ENCODE assay signal across 20 mouse cellular contexts in genomic region chr11:44763992-44764835, GRCm38 (mm10).
DNase-seq lines count a peak whose midpoint lies in the region; ATAC-seq and TF ChIP-seq lines count a peak whose summit lies in the region.
"Had no signal": no experiment of that assay in that cellular context is flagged by ENCODE, and none has a peak within 500 bp of the region (broad histone marks: within the 10 kb centered on the region; RNA-seq: fewer than 3 reads in every experiment).

No protein-coding gene starts in this region.

- H3K4me2 ChIP-seq in hindbrain, embryonic 13.5 days, result no peak overlapping the region
- no peak overlapping the region for H3K4me2 ChIP-seq in hindbrain, embryonic 12.5 days (replicated peaks)
- H3K4me2 ChIP-seq in limb, embryonic 12.5 days, result no peak overlapping the region
- no peak overlapping the region for H3K4me2 ChIP-seq in hindbrain, embryonic 14.5 days (replicated peaks)
- H3K4me2 ChIP-seq: forebrain, embryonic 15.5 days; intestine, embryonic 15.5 days; liver, embryonic 11.5 days had no signal

- TF ChIP-seq CTCF in spleen, adult 2 months (IDR thresholded peaks at IDR 0.05; ENCODE audit: extremely low read depth, insufficient read depth, insufficient read length, insufficient replicate concordance), result no peak

- H3K9me3 ChIP-seq in hindbrain, embryonic 13.5 days, result no peaks in the 10 kb centered on the region
- H3K9me3 ChIP-seq in hindbrain, embryonic 12.5 days (replicated peaks), result no peaks in the 10 kb centered on the region
- no peaks in the 10 kb centered on the region for H3K9me3 ChIP-seq in limb, embryonic 12.5 days
- no peaks in the 10 kb centered on the region for H3K9me3 ChIP-seq in hindbrain, embryonic 14.5 days (ENCODE audit: control insufficient read depth, low read length)
- H3K9me3 ChIP-seq: forebrain, embryonic 15.5 days; intestine, embryonic 15.5 days had no signal

- H3K9ac ChIP-seq in hindbrain, embryonic 13.5 days, result no peak overlapping the region
- H3K9ac ChIP-seq in hindbrain, embryonic 12.5 days, result no peak overlapping the region
- no peak overlapping the region for H3K9ac ChIP-seq in limb, embryonic 12.5 days (replicated peaks)
- H3K9ac ChIP-seq in hindbrain, embryonic 14.5 days, result no peak overlapping the region
- H3K9ac ChIP-seq: forebrain, embryonic 15.5 days; intestine, embryonic 15.5 days had no signal

- no peaks in the 10 kb centered on the region for H3K27me3 ChIP-seq in hindbrain, embryonic 13.5 days
- no peaks in the 10 kb centered on the region for H3K27me3 ChIP-seq in hindbrain, embryonic 12.5 days
- no peaks in the 10 kb centered on the region for H3K27me3 ChIP-seq in spleen, adult 2 months (ENCODE audit: control insufficient read depth, insufficient read depth, low read length)
- H3K27me3 ChIP-seq in limb, embryonic 12.5 days, result no peaks in the 10 kb centered on the region; the same call in 1 of the 2 replicates
- no peaks in the 10 kb centered on the region for H3K27me3 ChIP-seq in hindbrain, embryonic 14.5 days (ENCODE audit: control insufficient read depth, insufficient read depth, low read length)
- H3K27me3 ChIP-seq: intestine, embryonic 15.5 days; Patski had no signal

- DNase-seq in spleen, adult 2 months (ENCODE audit: low read depth in 1 of 2, low spot score in 2 of 2), result peak; percentile 36 to 56
- no peak for DNase-seq in spleen, adult 12 weeks (ENCODE audit: low spot score)
- no peak for DNase-seq in gastrocnemius, postnatal 4 days (ENCODE audit: low spot score in 2 of 2)
- no peak for DNase-seq in hindbrain, embryonic 14.5 days (ENCODE audit: low spot score)
- DNase-seq: adrenal gland, postnatal 10 days; cerebellum, adult 11-12 months; cerebellum, postnatal 14 days; kidney, adult 9 months; kidney, postnatal 36 days; lung, adult 2 months; right cerebral cortex, postnatal 25 days; thymus, postnatal 4 days had no signal

- peak; percentile 40; the same call in 1 of the 2 replicates for TF ChIP-seq POLR2A in spleen, adult 2 months (IDR thresholded peaks at IDR 0.05; ENCODE audit: low read depth, low read length)

- H3K27ac ChIP-seq in hindbrain, embryonic 13.5 days, result 0 out of 2 replicates have a peak overlapping the region, but pooled peaks have one; percentile 2
- H3K27ac ChIP-seq in hindbrain, embryonic 12.5 days, result no peak overlapping the region
- peak overlapping the region; percentile 97 for H3K27ac ChIP-seq in spleen, adult 2 months (ENCODE audit: insufficient read depth, low read length)
- H3K27ac ChIP-seq in limb, embryonic 12.5 days, result 0 out of 2 replicates have a peak overlapping the region, but pooled peaks have one; percentile 12
- H3K27ac ChIP-seq in hindbrain, embryonic 14.5 days, result no peak overlapping the region
- H3K27ac ChIP-seq: forebrain, embryonic 15.5 days; intestine, embryonic 15.5 days had no signal

- peaks cover 44% of the 10 kb centered on the region for H3K4me1 ChIP-seq in hindbrain, embryonic 13.5 days (replicated peaks)
- peaks cover 33% of the 10 kb centered on the region for H3K4me1 ChIP-seq in hindbrain, embryonic 12.5 days
- peaks cover 34% of the 10 kb centered on the region for H3K4me1 ChIP-seq in spleen, adult 2 months (ENCODE audit: control insufficient read depth, insufficient read depth, insufficient read length)
- peaks cover 29% of the 10 kb centered on the region for H3K4me1 ChIP-seq in limb, embryonic 12.5 days (replicated peaks)
- peaks cover 30% of the 10 kb centered on the region for H3K4me1 ChIP-seq in hindbrain, embryonic 14.5 days (replicated peaks; ENCODE audit: control insufficient read depth, insufficient read depth, low read length)
- H3K4me1 ChIP-seq: intestine, embryonic 15.5 days had no signal

- H3K4me3 ChIP-seq in hindbrain, embryonic 13.5 days, result no peak overlapping the region
- no peak overlapping the region for H3K4me3 ChIP-seq in hindbrain, embryonic 12.5 days
- H3K4me3 ChIP-seq in spleen, adult 2 months (ENCODE audit: extremely low read depth, insufficient read depth, insufficient read length), result 0 out of 2 replicates have a peak overlapping the region, but pooled peaks have one; percentile 12
- no peak overlapping the region for H3K4me3 ChIP-seq in limb, embryonic 12.5 days (replicated peaks)
- no peak overlapping the region for H3K4me3 ChIP-seq in hindbrain, embryonic 14.5 days (replicated peaks; ENCODE audit: low read length)
- H3K4me3 ChIP-seq: forebrain, embryonic 15.5 days; intestine, embryonic 15.5 days; myocyte had no signal

- WGBS in hindbrain, embryonic 13.5 days, result 80% methylated on average over 7 of the region's 7 CpGs
- 80% methylated on average over 7 of the region's 7 CpGs for WGBS in hindbrain, embryonic 12.5 days
- 18% methylated on average over 7 of the region's 7 CpGs for WGBS in spleen, adult 2 months
- WGBS in limb, embryonic 12.5 days, result 86% methylated on average over 7 of the region's 7 CpGs
- WGBS in hindbrain, embryonic 14.5 days, result 78% methylated on average over 7 of the region's 7 CpGs

- no peaks in the 10 kb centered on the region for H3K36me3 ChIP-seq in hindbrain, embryonic 13.5 days
- H3K36me3 ChIP-seq in hindbrain, embryonic 12.5 days, result no peaks in the 10 kb centered on the region
- H3K36me3 ChIP-seq in spleen, adult 2 months (ENCODE audit: control insufficient read depth, insufficient read depth, low read length), result no peaks in the 10 kb centered on the region
- H3K36me3 ChIP-seq in limb, embryonic 12.5 days, result no peaks in the 10 kb centered on the region
- no peaks in the 10 kb centered on the region for H3K36me3 ChIP-seq in hindbrain, embryonic 14.5 days (replicated peaks; ENCODE audit: control insufficient read depth, insufficient read depth)
- H3K36me3 ChIP-seq: forebrain, embryonic 15.5 days; intestine, embryonic 15.5 days had no signal

- ATAC-seq in hindbrain, embryonic 13.5 days (ENCODE audit: low FRiP score), result no peak
- ATAC-seq in hindbrain, embryonic 12.5 days (ENCODE audit: low FRiP score), result no peak
- ATAC-seq in limb, embryonic 12.5 days (ENCODE audit: insufficient number of reproducible peaks, insufficient read depth, low FRiP score, low TSS enrichment, low read depth), result no peak
- ATAC-seq in hindbrain, embryonic 14.5 days (ENCODE audit: low FRiP score), result no peak
- ATAC-seq: forebrain, embryonic 15.5 days; intestine, embryonic 15.5 days; Patski had no signal

Comparison
In these comparisons a context has a peak if more than half of its experiments do, and no peak if none do; other contexts are left out.
1. H3K27ac ChIP-seq: peak in hindbrain, embryonic 13.5 days (single experiment), spleen, adult 2 months (single experiment) and limb, embryonic 12.5 days (single experiment); none in hindbrain, embryonic 12.5 days (single experiment) and hindbrain, embryonic 14.5 days (single experiment).
2. DNase-seq: peak in spleen, adult 2 months (2 of 2); none in spleen, adult 12 weeks (single experiment), gastrocnemius, postnatal 4 days (0 of 2) and hindbrain, embryonic 14.5 days (single experiment).